Mouse (Mus musculus) heart, postnatal 0 days (tissue): ENCODE data around the gene Flywch1. TPM values are rescaled to one million over a fixed set of nuclear protein-coding genes. Genes with fewer than 3 reads are reported as not detected.
A peak's percentile ranks its signal among the peaks of the same experiment; 100 is the strongest.

Source experiments
- ATAC-seq: fragments of 200-750 bp; cut with Nextera tagmentation; 2 replicates; pipeline ENCODE4 v1.8.0; 2017; ENCODE audit warnings: low read depth, moderate number of reproducible peaks, moderate library complexity; ENCODE audit not compliant: insufficient read depth
- DNase-seq: peaks from one replicate; pipeline ENCODE4 v3.0.0-alpha.2; 2016; ENCODE audit warnings: low spot score
- H3K27ac ChIP-seq: fragments of 300-500 bp; sonication (generic); 2 replicates; pipeline ENCODE4 v1.5.1; 2014; ENCODE audit warnings: low read depth, mild to moderate bottlenecking
- H3K27me3 ChIP-seq: fragments of 300-500 bp; sonication (generic); 2 replicates; pipeline ENCODE4 v1.6.1; 2014; ENCODE audit warnings: low read length, mixed read lengths; ENCODE audit not compliant: control insufficient read depth, insufficient read depth
- H3K36me3 ChIP-seq: fragments of 300-500 bp; sonication (generic); replicated peaks from 2 replicates; pipeline ENCODE4 v1.6.1; 2014; ENCODE audit warnings: low read length, mixed read lengths; ENCODE audit not compliant: control insufficient read depth, insufficient read depth
- H3K4me1 ChIP-seq: fragments of 300-500 bp; sonication (generic); 2 replicates; pipeline ENCODE4 v1.6.1; 2014; ENCODE audit warnings: antibody characterized with exemption; ENCODE audit not compliant: control insufficient read depth, insufficient read depth
- H3K4me2 ChIP-seq: fragments of 300-500 bp; sonication (generic); 2 replicates; pipeline ENCODE4 v1.6.1; 2014; ENCODE audit warnings: low read depth, mild to moderate bottlenecking, low read length, moderate library complexity
- H3K4me3 ChIP-seq: fragments of 300-500 bp; sonication (generic); 2 replicates; pipeline ENCODE4 v1.5.1; 2014; ENCODE audit warnings: low read depth, low read length
- H3K9ac ChIP-seq: fragments of 300-500 bp; sonication (generic); replicated peaks from 2 replicates; pipeline ENCODE4 v1.6.1; 2014; ENCODE audit warnings: low read depth, low read length, mixed read lengths
- H3K9me3 ChIP-seq: fragments of 300-500 bp; sonication (generic); replicated peaks from 2 replicates; pipeline ENCODE4 v1.6.1; 2016; ENCODE audit warnings: low read length; ENCODE audit not compliant: control insufficient read depth
- CTCF ChIP-seq: IDR thresholded peaks from 2 replicates; pipeline ENCODE4 v1.5.1; 2016; ENCODE audit warnings: antibody characterized with exemption, control low read depth, low read depth
- EP300 ChIP-seq: IDR thresholded peaks from 2 replicates; pipeline ENCODE4 v1.6.1; 2016; ENCODE audit warnings: antibody characterized with exemption, low read depth
- WGBS: fragments of 180-500 bp; shearing (Covaris S2); extraction: QIAGEN DNeasy Blood & Tissue Kit; methylation state at CpG from one replicate; pipeline ENCODE4 v1.1.7; 2014; 5-methylcytosine and 5-hydroxymethylcytosine counted together
- polyA plus RNA-seq: library from polyadenylated mRNA; unstranded; fragments of >200 nt; fragmentation: Nextera tagmentation; extraction: Ambion mirVana; gene quantifications from 2 replicates; pipeline ENCODE4 v1.2.1, GENCODE M21; 2015
- total RNA-seq: library from RNA; depleted of rRNA; stranded (reverse); fragments of >200 nt; gene quantifications from 2 replicates; pipeline ENCODE4 v1.2.3, GENCODE M21; 2014; ENCODE audit warnings: low replicate concordance

The Flywch1 gene
- total and polyA plus RNA-seq, 2 experiments from 2014 or later = 34.8 to 72.2 TPM

DNA sequence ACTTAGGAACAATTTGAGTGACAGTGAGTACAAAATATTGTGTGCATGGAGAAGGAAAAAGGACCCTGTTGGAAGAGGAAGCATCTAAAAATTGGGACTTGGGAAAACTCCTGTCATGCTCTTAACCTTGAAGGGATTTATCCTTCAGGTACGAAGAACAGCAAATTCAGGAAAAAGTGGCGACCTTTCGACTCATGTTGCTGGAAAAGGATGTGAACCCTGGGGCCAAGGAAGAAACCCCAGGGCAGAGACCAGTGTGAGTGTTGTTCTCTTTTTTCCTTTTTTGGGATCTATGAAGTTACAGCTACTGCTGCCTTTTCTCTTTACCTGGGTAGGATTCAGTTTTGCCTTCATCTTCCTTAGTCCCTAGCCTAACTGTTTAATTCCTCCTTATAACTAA is 36.5 kb upstream of the Flywch1 start:
- ATAC-seq (no peak), DNase-seq (no peak)
- Histone ChIP-seq H3K9ac (no peak overlapping the region), H3K9me3 (no peaks in the 10 kb centered on the region), H3K27me3 (no peaks in the 10 kb centered on the region), H3K4me1 (peaks cover 30% of the 10 kb centered on the region), H3K36me3 (peaks cover 53% of the 10 kb centered on the region), H3K4me3 (no peak overlapping the region), H3K4me2 (no peak overlapping the region), H3K27ac (no peak overlapping the region)
- WGBS = 87% methylated on average over 3 of the region's 3 CpGs
- TF ChIP-seq CTCF (no peak), EP300 (no peak)

DNA sequence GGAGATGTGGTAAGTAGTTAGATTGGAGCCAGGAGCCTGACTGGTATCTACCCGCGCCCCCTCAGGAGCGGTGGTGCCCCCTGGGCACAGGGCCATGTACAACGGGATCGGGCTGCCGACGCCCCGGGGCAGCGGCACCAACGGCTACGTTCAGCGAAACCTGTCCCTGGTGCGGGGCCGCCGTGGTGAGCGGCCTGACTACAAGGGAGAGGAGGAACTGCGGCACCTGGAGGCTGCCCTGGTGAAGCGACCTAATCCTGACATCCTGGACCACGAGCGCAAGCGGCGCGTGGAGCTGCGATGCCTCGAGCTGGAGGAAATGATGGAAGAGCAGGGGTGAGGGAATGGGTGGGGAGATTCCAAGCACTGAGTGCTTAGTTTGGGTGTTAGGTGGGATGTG is 35.5 kb upstream of the Flywch1 start:
- no peak overlapping the region for H3K9ac ChIP-seq
- no peaks in the 10 kb centered on the region for H3K9me3 ChIP-seq
- TF ChIP-seq CTCF (peak; percentile 37; the same call in 1 of the 2 replicates), EP300 (no peak)
- H3K27me3 ChIP-seq = no peaks in the 10 kb centered on the region
- 47% methylated on average over 25 of the region's 25 CpGs for WGBS
- H3K27ac ChIP-seq = peak overlapping the region; percentile 50
- peak overlapping the region; percentile 30 for H3K4me3 ChIP-seq
- ATAC-seq (no peak), DNase-seq (no peak)
- H3K36me3 ChIP-seq = peaks cover 43% of the 10 kb centered on the region
- H3K4me2 ChIP-seq = peak overlapping the region; percentile 60
- peaks cover 30% of the 10 kb centered on the region for H3K4me1 ChIP-seq

DNA sequence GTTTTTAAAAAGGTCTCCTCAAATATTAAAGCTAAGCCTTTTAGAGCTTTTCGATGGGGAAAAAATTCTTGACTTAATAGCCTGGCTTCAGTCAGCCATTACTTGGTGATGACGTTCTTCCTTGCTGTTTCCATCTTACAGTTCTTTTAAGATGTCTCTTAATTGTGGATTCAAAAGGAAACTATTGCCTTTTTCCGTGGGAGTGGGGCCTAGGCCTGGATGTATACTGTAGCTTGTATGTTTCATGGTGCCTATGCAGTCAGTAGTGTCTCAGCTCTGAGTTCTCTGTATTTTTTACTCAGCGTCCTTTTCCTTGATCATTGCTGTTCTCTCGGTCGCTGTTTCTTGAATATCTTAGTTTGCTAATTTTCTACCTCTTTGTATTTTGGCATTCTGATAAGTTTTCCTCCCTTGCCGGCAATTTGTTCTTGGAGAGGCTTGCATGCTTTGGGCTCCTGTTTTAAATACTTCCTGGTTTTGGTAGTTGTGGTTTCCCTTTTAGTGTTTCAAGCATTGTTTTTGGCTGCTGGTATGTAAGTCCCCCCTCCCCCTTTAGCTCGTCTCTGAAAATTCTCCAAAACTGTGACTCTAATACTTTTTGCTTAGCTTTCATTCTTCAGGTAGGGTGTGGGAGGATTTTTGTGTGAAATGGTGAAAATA is 33.2 kb upstream of the Flywch1 start:
- Histone ChIP-seq H3K27ac (peak overlapping the region; percentile 28; the same call in 1 of the 2 replicates), H3K36me3 (peaks cover 20% of the 10 kb centered on the region), H3K27me3 (no peaks in the 10 kb centered on the region), H3K4me3 (peak overlapping the region; percentile 91), H3K9ac (peak overlapping the region; percentile 86), H3K9me3 (peaks cover 5% of the 10 kb centered on the region; the same call in 1 of the 2 replicates), H3K4me1 (peaks cover 30% of the 10 kb centered on the region), H3K4me2 (peak overlapping the region; percentile 80)
- no peak for DNase-seq
- ATAC-seq = no peak
- WGBS = 1% methylated on average over 8 of the region's 8 CpGs
- TF ChIP-seq EP300 (no peak), CTCF (no peak)

GRCm38 (mm10) chr17:23803366-23804041 is 32.1 kb upstream of the Flywch1 start:
- H3K4me2 ChIP-seq = peak overlapping the region; percentile 80
- peaks cover 5% of the 10 kb centered on the region; the same call in 1 of the 2 replicates for H3K9me3 ChIP-seq
- ATAC-seq = peak; percentile 47
- peak overlapping the region; percentile 95 for H3K27ac ChIP-seq
- H3K27me3 ChIP-seq = no peaks in the 10 kb centered on the region
- peak; percentile 78 for DNase-seq
- 0% methylated on average over 40 of the region's 83 CpGs for WGBS
- H3K9ac ChIP-seq = peak overlapping the region; percentile 86
- H3K36me3 ChIP-seq = peaks cover 10% of the 10 kb centered on the region
- H3K4me3 ChIP-seq = peak overlapping the region; percentile 91
- H3K4me1 ChIP-seq = peaks cover 30% of the 10 kb centered on the region
- no peak for TF ChIP-seq CTCF

- TF ChIP-seq CTCF (no peak), EP300 (no peak)
- Histone ChIP-seq H3K9ac (peak overlapping the region; percentile 86), H3K9me3 (peaks cover 5% of the 10 kb centered on the region; the same call in 1 of the 2 replicates), H3K4me1 (peaks cover 30% of the 10 kb centered on the region), H3K4me3 (peak overlapping the region; percentile 91), H3K36me3 (peaks cover 3% of the 10 kb centered on the region; the same call in 1 of the 2 replicates), H3K27ac (peak overlapping the region; percentile 95), H3K27me3 (no peaks in the 10 kb centered on the region), H3K4me2 (peak overlapping the region; percentile 80)
- WGBS = under 1% methylated on average over 59 of the region's 60 CpGs
- peak; percentile 95 for ATAC-seq
- peak; percentile 100 for DNase-seq
Observed at GRCm38 (mm10) chr17:23802746-23803365, 31.5 kb upstream of the Flywch1 start.
